Mouse (Mus musculus) stomach, embryonic 16.5 days (tissue): Measurements from ENCODE around the gene Jarid2. TPM values are rescaled to one million over a fixed set of nuclear protein-coding genes. Genes with fewer than 3 reads are reported as not detected.
A peak's percentile ranks its signal among the peaks of the same experiment; 100 is the strongest.

Source experiments
- ATAC-seq: fragments of 200-750 bp; cut with Nextera tagmentation; 2 replicates; pipeline ENCODE4 v1.8.0; 2017; ENCODE audit warnings: moderate number of reproducible peaks, moderate TSS enrichment; ENCODE audit not compliant: insufficient read depth, low FRiP score
- H3K27ac ChIP-seq: fragments of 300-500 bp; sonication (generic); 2 replicates; pipeline ENCODE4 v1.5.1; 2014; ENCODE audit warnings: low read length
- H3K27me3 ChIP-seq: fragments of 300-500 bp; sonication (generic); 2 replicates; pipeline ENCODE4 v1.6.1; 2014; ENCODE audit warnings: low read length, control low read depth, mixed read lengths; ENCODE audit not compliant: control insufficient read depth, insufficient read depth
- H3K36me3 ChIP-seq: fragments of 300-500 bp; sonication (generic); 2 replicates; pipeline ENCODE4 v1.6.1; 2014; ENCODE audit warnings: low read length; ENCODE audit not compliant: control insufficient read depth, insufficient read depth
- H3K4me1 ChIP-seq: fragments of 300-500 bp; sonication (generic); 2 replicates; pipeline ENCODE4 v1.6.1; 2014; ENCODE audit warnings: low read length, control low read depth, mixed read lengths; ENCODE audit not compliant: control insufficient read depth, insufficient read depth
- H3K4me2 ChIP-seq: fragments of 300-500 bp; sonication (generic); 2 replicates; pipeline ENCODE4 v1.6.1; 2014; ENCODE audit warnings: low read depth, low read length, mixed read lengths
- H3K4me3 ChIP-seq: fragments of 300-500 bp; sonication (generic); replicated peaks from 2 replicates; pipeline ENCODE4 v1.5.1; 2014; ENCODE audit warnings: mild to moderate bottlenecking, low read length
- H3K9ac ChIP-seq: fragments of 300-500 bp; sonication (generic); 2 replicates; pipeline ENCODE4 v1.6.1; 2014; ENCODE audit warnings: low read length
- H3K9me3 ChIP-seq: fragments of 300-500 bp; sonication (generic); replicated peaks from 2 replicates; pipeline ENCODE4 v1.6.1; 2016; ENCODE audit warnings: low read length, control low read depth; ENCODE audit not compliant: control insufficient read depth
- WGBS: fragments of 180-500 bp; shearing (Covaris S2); extraction: QIAGEN DNeasy Blood & Tissue Kit; methylation state at CpG from one replicate; pipeline ENCODE4 v1.1.7; 2014; 5-methylcytosine and 5-hydroxymethylcytosine counted together
- polyA plus RNA-seq: library from polyadenylated mRNA; unstranded; fragments of >200 nt; fragmentation: Nextera tagmentation; extraction: Ambion mirVana; gene quantifications from 2 replicates; pipeline ENCODE4 v1.2.1, GENCODE M21; 2015

Jarid2 gene
- polyA plus RNA-seq, result 27.6 and 28.4 TPM in 2 replicates

DNA sequence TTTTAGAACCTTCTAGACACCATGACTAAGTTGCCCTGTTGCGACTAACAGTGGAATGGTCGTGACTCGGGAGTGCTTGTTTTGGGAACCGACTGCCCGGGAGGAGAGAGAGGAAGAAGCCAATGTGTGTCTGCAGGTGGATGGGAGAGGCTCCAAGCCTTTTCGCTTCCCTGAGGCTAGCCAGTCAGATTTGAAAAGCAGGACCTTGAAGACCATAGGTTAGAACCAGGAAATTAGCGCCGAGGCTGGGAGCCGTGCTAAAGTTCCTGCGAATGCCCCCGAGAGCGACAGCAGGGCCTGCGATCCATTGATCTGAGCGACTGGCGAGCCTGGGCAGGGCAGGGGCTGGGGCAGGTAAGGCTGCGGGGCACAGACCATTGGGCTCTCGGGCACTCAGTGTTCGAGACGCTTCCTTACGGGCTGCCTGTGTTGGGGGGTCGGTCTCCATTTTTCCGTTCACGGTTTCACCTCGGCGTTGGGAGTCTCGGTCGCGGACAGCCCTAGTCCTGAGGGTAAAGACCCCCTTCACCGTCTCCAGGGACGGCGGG lies at the start of gene Jarid2:
Gene Jarid2, plus strand, starts transcription at position 51 of the 548 bp plus-strand sequence.
- peak within 1 kb of the TSS; percentile 94 for H3K4me2 ChIP-seq
- H3K27me3 ChIP-seq, result no peaks in the 10 kb centered on the region
- H3K4me1 ChIP-seq, result peaks cover 6% of the 10 kb centered on the region; the same call in 1 of the 2 replicates
- 3% methylated on average over 28 of the region's 31 CpGs for WGBS
- H3K27ac ChIP-seq, result peak within 1 kb of the TSS; percentile 99
- no peak for ATAC-seq
- H3K9me3 ChIP-seq, result no peaks in the 10 kb centered on the region
- H3K36me3 ChIP-seq, result no peaks in the 10 kb centered on the region
- peak within 1 kb of the TSS; percentile 95 for H3K9ac ChIP-seq
- H3K4me3 ChIP-seq, result peak within 1 kb of the TSS; percentile 84

DNA sequence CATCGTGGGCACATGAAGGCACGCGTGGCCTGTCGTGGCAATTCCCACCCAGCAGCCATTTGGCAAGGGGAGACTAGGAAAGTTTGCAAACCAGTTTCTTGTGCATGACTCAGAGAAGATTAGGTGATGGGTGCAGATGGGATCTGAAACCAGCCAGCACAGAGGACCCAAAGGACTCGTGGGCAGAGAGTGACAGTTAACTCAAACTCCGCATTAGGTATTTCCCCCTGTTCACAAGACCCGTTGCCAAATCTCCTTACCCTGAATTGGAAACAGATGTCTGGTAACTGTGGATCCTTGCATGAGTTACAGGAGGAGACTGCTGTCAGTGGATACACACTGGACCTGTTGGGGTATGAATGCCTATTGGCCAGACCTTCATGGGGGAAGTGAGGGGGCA lies 48.2 kb upstream of the Jarid2 start:
- Histone ChIP-seq H3K9ac (no peak overlapping the region), H3K4me1 (no peaks in the 10 kb centered on the region), H3K27me3 (no peaks in the 10 kb centered on the region), H3K36me3 (no peaks in the 10 kb centered on the region), H3K9me3 (no peaks in the 10 kb centered on the region), H3K4me2 (no peak overlapping the region), H3K27ac (no peak overlapping the region), H3K4me3 (no peak overlapping the region)
- ATAC-seq, result no peak
- WGBS, result 80% methylated on average over 7 of the region's 7 CpGs

DNA sequence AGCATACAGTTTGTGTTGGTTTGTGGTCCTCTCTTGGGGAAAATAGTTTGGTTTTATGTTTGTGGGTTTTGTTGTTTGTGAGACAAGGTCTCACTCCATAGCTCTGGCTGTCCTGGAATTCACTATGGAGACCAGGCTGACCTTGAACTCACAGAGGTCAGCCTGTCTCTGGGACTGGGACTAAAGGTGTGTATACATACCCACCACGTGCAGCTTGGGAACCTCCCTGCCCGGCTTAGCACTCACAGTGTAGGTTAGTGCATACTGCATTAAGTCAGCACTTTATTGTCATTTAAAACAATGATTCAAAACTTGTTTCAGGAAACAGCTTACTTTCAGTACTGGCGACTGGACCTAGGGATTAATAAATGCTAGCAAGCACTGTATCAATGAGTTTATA lies 41.1 kb upstream of the Jarid2 start:
- H3K36me3 ChIP-seq, result no peaks in the 10 kb centered on the region
- H3K4me3 ChIP-seq, result no peak overlapping the region
- H3K27ac ChIP-seq, result no peak overlapping the region
- ATAC-seq, result no peak
- H3K27me3 ChIP-seq, result no peaks in the 10 kb centered on the region
- no peaks in the 10 kb centered on the region for H3K4me1 ChIP-seq
- no peaks in the 10 kb centered on the region for H3K9me3 ChIP-seq
- no peak overlapping the region for H3K9ac ChIP-seq
- no peak overlapping the region for H3K4me2 ChIP-seq
- WGBS, result 51% methylated on average over 3 of the region's 3 CpGs

DNA sequence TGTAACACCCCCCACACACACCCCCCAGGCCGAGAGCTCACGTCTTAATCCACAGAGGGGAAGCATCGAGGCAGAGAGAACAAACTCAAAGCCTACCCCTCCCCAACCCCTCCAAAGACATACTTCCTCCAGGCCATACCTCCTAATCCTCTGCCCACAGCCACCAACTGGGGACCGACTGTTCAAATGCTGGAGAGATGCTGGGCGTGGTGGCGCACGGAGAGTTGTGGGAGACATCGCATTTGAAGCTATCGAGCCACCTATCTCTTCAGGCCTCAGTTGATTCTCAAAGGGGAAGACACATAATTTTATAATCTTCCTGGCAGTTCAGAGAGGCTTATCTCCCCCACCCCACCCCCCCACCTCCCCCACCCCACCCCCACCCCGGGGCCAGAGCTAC lies 31.6 kb upstream of the Jarid2 start:
- H3K9me3 ChIP-seq, result no peaks in the 10 kb centered on the region
- no peak for ATAC-seq
- WGBS, result 83% methylated on average over 10 of the region's 10 CpGs

DNA sequence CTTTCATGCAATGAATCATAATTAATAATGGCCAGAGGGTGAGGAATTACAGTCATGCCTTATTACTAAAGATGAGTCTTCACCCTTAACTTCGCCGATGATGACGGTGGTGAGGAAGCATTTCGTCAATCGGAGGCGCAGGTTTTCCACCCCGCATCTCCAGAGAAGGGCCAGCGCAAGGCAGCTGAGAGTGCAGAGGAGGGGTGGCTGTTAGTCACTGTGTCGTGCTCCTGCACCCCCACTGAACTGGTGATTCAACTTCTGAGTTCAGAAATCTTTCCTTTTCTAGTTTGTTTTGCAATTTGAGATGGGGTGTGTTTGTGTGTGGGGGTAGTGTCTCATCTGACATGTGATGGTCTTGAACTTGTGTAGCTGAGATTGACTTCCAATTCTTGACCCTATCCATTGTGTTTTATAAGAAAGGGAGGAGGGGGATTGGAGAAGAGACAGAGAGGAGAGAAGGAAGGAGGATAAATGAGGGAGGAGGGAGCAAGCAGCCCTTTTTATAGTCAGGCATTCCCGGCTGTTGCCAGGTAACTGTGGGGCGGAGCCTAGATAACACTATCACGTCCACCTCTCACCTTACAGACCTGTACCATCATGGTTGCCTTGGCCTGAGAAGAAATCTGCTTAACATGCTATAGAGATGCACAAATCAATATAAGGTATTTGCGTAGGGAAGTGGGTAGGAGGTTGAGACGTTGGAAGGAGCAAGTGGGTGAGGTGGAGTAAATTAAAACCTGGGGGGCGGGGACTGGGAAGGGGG lies 25.1 kb upstream of the Jarid2 start:
- H3K9ac ChIP-seq, result no peak overlapping the region
- no peak for ATAC-seq
- H3K27ac ChIP-seq, result no peak overlapping the region
- no peak overlapping the region for H3K4me2 ChIP-seq
- no peaks in the 10 kb centered on the region for H3K4me1 ChIP-seq
- 77% methylated on average over 15 of the region's 15 CpGs for WGBS
- no peaks in the 10 kb centered on the region for H3K9me3 ChIP-seq
- no peaks in the 10 kb centered on the region for H3K36me3 ChIP-seq
- H3K27me3 ChIP-seq, result no peaks in the 10 kb centered on the region
- no peak overlapping the region for H3K4me3 ChIP-seq

More for the DNA sequence above, 31.6 kb upstream of the Jarid2 start:
- H3K36me3 ChIP-seq, result no peaks in the 10 kb centered on the region
- H3K4me1 ChIP-seq, result no peaks in the 10 kb centered on the region
- no peaks in the 10 kb centered on the region for H3K27me3 ChIP-seq
- H3K9ac ChIP-seq, result no peak overlapping the region
- H3K4me2 ChIP-seq, result no peak overlapping the region
- no peak overlapping the region for H3K27ac ChIP-seq
- no peak overlapping the region for H3K4me3 ChIP-seq

DNA sequence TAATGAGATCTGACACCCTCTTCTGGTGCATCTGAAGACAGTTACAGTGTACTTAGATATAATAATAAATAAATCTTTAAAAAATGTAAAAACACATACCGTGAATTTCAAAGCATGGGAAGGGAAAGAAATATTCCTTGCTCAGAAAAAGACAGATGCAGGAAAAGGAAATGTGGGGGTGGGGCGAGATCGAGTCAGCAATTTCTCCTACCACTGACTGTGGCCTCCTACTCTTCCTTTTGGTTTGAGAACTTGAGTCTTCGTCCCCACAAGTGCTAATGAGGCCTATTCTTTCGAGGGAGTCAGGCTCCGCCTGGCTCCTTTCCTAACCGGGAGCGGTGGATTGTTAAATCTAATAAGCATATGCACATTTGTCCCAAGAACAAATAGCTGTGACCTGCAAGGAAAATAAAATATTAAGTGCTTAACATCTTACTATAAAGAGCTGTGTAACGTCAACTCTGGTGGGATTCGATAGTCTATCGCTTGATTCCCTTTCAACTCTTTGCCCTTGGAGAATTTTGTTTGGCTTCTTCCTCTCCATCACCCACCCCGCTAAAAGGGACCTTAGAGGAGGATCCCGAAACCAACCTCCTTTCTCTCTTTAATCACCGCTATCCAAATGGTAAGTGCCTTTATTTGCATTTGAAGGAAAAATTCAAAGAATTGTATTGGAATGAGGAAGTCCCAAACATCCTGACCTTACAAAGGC lies 24.1 kb upstream of the Jarid2 start:
- Histone ChIP-seq H3K4me2 (no peak overlapping the region), H3K4me1 (no peaks in the 10 kb centered on the region), H3K36me3 (no peaks in the 10 kb centered on the region), H3K4me3 (no peak overlapping the region), H3K9ac (no peak overlapping the region), H3K9me3 (no peaks in the 10 kb centered on the region), H3K27ac (no peak overlapping the region), H3K27me3 (no peaks in the 10 kb centered on the region)
- WGBS, result 62% methylated on average over 14 of the region's 14 CpGs
- no peak for ATAC-seq

DNA sequence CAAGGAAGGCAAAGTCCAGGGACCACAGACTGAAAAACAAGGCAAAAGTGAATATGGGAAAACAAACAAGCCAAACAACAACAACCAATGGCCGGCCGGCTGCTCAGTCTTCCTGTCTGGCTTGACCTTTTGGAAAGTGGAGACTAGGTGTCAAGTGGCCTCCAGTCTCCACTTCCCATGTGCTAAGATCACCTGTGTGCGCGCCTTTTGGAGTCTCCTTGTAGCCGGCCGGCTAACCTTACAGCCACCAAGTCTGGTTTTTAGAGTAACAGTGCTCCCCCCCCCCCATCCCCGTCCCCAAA lies 23.6 kb upstream of the Jarid2 start:
- Histone ChIP-seq H3K4me3 (no peak overlapping the region), H3K9ac (no peak overlapping the region), H3K27ac (no peak overlapping the region), H3K36me3 (no peaks in the 10 kb centered on the region), H3K27me3 (no peaks in the 10 kb centered on the region), H3K4me1 (no peaks in the 10 kb centered on the region), H3K9me3 (no peaks in the 10 kb centered on the region), H3K4me2 (no peak overlapping the region)
- ATAC-seq, result no peak
- WGBS, result 68% methylated on average over 7 of the region's 7 CpGs

DNA sequence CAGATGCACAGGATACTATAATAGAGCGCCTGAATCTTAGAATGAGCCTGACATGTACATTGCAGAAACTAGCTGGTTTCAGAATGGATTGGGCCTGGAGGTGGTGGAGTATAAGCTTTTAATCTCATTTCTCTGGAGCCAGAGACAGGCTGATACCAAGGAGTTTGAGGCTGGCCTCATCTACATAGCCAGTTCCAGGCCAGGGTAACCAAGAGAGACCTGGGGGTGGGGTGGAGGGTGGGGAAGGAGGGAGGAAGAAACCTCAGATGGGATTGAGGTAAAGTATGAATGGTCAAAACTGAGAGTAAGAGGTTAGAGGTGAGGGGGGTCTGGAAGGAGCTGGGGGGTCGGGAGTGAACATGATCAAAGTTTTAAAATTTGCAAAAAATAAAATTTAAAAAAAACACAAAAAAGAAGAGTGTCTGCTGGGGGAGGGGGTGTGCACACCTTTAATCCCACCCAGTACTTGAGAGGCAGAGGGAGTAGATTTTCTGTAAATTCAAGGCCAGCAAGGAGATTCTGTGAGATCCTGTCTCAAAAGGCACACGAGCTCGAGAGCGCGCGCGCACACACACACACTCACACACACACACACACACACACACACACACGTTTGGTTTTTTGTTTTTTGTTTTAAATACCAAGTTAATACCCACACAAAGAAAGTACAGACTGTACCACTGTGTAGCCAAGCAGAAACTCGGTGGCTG lies 22.9 kb upstream of the Jarid2 start:
- 79% methylated on average over 10 of the region's 10 CpGs for WGBS

DNA sequence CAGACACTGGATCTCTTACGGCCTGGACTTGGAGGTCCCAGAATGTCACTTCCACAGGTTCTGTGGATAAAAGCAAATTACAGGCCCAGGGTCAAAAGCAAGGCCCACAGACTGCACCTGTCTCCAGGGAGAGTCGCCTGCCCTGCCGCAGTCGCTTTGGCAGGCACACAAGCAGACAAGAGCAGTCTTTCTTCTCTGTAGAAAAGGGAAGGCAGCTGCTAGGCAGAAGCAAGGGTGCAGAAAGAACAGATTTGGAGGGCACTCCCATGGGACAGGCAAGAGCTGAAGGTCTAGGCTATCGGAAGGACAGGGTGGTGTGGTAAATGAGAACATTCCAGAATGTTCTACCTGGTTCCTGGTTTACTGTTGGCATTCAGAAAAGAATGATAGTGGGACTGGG lies 22.1 kb upstream of the Jarid2 start:
- ATAC-seq, result no peak
- WGBS, result 85% methylated on average over 5 of the region's 5 CpGs
- no peaks in the 10 kb centered on the region for H3K9me3 ChIP-seq
- no peak overlapping the region for H3K9ac ChIP-seq
- no peaks in the 10 kb centered on the region for H3K27me3 ChIP-seq
- no peak overlapping the region for H3K4me3 ChIP-seq
- no peak overlapping the region for H3K27ac ChIP-seq
- H3K4me1 ChIP-seq, result no peaks in the 10 kb centered on the region
- no peak overlapping the region for H3K4me2 ChIP-seq
- no peaks in the 10 kb centered on the region for H3K36me3 ChIP-seq

More for the DNA sequence above, 22.9 kb upstream of the Jarid2 start:
- no peak overlapping the region for H3K27ac ChIP-seq
- no peak overlapping the region for H3K4me2 ChIP-seq
- H3K9ac ChIP-seq, result no peak overlapping the region
- no peaks in the 10 kb centered on the region for H3K9me3 ChIP-seq
- H3K4me1 ChIP-seq, result no peaks in the 10 kb centered on the region
- no peak overlapping the region for H3K4me3 ChIP-seq
- no peaks in the 10 kb centered on the region for H3K27me3 ChIP-seq
- no peaks in the 10 kb centered on the region for H3K36me3 ChIP-seq
- ATAC-seq, result no peak
